Mouse (Mus musculus): ENCODE results near the gene Hist2h4. TPM values are rescaled to one million over a fixed set of nuclear protein-coding genes. Genes with fewer than 3 reads are reported as not detected.
A peak's percentile ranks its signal among the peaks of the same experiment; 100 is the strongest.
"Not testable (repeated sequence)": the region's sequence is repeated elsewhere in the genome, so short reads cannot be mapped to it uniquely, and the experiment has no call there.

Hist2h4 gene
- polyA plus RNA-seq, 1 experiment from 2014 or later = 8.7 TPM

DNA sequence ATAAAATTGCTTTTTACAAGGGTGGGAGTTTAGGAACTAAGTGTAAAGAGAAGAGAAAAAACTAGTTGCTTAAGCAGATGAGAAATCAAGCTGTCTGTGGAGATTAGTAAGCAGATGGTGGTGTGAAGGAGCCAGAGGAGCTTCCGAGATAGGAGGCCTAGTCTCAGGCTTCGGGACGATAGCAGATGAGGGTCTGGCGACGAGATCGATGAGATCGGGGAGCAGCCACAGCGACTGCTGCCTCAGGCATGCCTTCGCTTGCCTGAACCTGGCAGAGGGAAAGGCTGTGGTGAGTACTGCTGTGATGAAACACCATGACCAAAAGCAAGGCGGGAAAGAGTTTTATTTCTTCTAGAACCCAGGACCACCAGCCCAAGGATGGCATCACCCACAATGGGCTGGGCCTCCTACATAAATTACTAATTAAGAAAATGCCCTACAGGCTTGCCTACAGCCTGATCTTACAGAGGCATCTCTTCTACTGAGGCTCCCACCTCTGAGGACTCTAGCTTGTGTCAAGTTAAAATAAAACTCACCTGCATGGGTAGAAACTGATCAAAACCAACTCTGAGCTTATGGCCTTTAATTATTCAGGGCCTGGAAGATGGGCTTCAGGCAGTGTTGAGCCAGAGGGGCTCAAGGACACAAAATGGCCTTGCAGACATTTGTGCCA is 8.3 kb downstream of the Hist2h4 start:
- Histone ChIP-seq H3K27me3 (no peaks in the 10 kb centered on the region), H3K9me3 (replicated peaks) (no peaks in the 10 kb centered on the region), H3K27ac (replicated peaks) (no peak overlapping the region), H3K4me3 (replicated peaks) (no peak overlapping the region), H3K4me1 (0 out of 2 replicates have a peak, but pooled peaks cover 5% of the 10 kb centered on the region), H3K9ac (no peak overlapping the region), H3K36me3 (no peaks in the 10 kb centered on the region), H3K4me2 (replicated peaks) (no peak overlapping the region)
- 37% methylated on average over 10 of the region's 10 CpGs for WGBS
- no peak for ATAC-seq (ENCODE audit: insufficient number of reproducible peaks, low FRiP score, low TSS enrichment, low read depth)

DNA sequence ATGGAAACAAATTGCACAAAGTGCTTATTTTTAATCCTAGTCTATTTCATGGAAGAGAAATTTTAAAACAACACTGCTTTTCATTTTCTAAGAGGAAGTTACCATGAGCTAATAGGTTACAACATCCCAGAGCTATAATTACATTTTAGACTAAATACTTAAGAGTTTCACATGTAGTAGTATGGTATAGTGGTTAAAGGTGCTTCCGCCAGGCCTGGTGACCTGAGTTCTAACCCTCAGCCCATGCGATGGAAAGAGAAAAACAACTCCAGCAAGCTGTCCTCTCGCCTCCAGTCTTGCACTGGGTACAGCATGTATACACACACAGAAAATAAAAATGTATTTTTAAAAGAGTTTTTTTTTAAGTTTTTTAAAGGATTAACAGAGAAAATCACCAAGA is 11.3 kb downstream of the Hist2h4 start:
- Histone ChIP-seq H3K27me3 (no peaks in the 10 kb centered on the region), H3K9ac (no peak overlapping the region), H3K4me2 (replicated peaks) (no peak overlapping the region), H3K27ac (replicated peaks) (no peak overlapping the region), H3K4me3 (replicated peaks) (no peak overlapping the region), H3K9me3 (replicated peaks) (no peaks in the 10 kb centered on the region), H3K4me1 (peaks cover 15% of the 10 kb centered on the region; the same call in 1 of the 2 replicates), H3K36me3 (no peaks in the 10 kb centered on the region)
- no peak for ATAC-seq (ENCODE audit: insufficient number of reproducible peaks, low FRiP score, low TSS enrichment, low read depth)
- 83% methylated on average over 3 of the region's 3 CpGs for WGBS

DNA sequence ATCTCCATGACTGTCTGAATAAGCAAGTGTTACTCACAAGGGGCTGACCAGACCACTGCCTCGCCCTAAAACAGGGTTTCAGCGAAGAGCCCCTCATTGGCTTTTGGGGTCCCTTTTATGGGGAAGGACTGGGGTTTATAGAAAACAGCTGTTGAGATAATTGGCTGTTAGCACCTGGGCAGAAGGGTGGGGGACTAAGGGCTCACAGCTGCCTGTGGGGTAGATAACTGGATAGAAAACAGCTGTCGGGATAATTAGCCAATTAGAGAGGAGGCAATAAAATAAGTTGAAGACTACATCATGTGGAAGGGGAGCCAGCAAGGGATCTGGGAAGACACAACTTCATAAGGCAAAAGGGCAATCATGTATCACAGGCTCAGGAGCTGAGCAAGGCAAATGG is 12.2 kb downstream of the Hist2h4 start:
- H3K4me3 ChIP-seq (replicated peaks) = no peak overlapping the region
- H3K27me3 ChIP-seq = no peaks in the 10 kb centered on the region
- H3K4me1 ChIP-seq = peaks cover 15% of the 10 kb centered on the region; the same call in 1 of the 2 replicates
- 49% methylated on average over 3 of the region's 3 CpGs for WGBS
- ATAC-seq (ENCODE audit: insufficient number of reproducible peaks, low FRiP score, low TSS enrichment, low read depth) = no peak
- H3K36me3 ChIP-seq = no peaks in the 10 kb centered on the region
- no peaks in the 10 kb centered on the region for H3K9me3 ChIP-seq (replicated peaks)
- H3K27ac ChIP-seq (replicated peaks) = no peak overlapping the region
- H3K4me2 ChIP-seq (replicated peaks) = no peak overlapping the region
- no peak overlapping the region for H3K9ac ChIP-seq

DNA sequence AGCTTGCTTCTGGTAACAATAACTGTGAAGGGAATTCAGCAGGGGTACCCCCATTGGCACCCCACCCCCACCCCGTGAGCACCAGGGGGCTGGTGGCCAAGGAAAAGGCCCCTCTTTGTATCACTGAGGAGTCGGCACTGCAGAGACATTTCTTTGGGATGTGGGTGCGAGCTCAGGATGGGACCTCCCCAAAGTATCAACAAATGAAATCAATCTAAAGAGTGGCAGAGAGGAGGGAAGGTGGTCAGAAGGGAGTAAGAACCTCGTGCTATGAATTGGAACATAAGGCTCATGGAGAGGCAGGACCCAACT is 14.1 kb downstream of the Hist2h4 start:
- no peak overlapping the region for H3K27ac ChIP-seq (replicated peaks)
- H3K4me3 ChIP-seq (replicated peaks) = peak overlapping the region; percentile 41; the same call in 1 of the 2 replicates
- WGBS = 53% methylated on average over 4 of the region's 4 CpGs

DNA sequence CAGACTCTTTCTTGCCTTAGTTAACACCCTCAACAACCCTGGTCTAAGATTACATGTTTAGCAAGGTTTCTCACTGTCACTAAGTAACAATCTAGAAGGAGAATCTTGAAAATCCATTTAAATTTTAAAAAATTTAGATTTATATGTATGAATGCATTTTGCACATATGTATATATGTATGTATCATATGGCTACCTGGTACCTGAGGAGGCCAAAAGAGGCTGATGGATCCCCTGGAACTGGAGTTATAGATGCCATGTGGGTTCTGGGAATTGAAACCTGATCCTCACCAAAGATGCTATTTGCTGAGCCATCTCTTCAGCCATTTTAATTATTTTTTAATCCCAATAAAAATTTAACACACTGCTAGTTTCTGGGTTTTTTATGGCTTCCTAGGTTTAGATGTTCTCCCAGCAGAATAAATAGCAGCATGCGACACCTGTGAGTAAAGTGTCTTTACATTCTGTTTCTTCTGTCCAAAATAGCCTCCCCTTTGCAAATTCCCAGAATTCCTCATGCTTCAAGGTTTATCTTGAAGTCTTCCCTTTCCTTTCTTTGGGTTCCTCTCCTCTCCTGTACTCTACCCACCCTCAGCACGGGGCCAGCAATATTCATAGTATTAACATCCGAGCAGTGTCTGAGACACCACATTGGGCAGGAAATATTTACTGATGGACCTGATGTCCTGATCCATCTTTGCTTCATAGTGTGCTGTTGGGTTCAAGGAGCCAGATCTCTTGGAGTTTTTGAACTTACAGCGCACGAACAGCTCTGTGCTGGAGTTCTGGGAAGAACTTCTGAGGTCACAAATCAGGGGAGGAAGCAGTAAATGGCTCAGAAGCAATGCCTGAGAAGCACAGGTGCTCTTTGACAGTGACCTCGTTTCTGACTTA is 14.7 kb downstream of the Hist2h4 start:
- no peaks in the 10 kb centered on the region for H3K36me3 ChIP-seq
- 51% methylated on average over 6 of the region's 6 CpGs for whole genome bisulfite sequencing
- peak overlapping the region; percentile 41 for H3K4me3 ChIP-seq (replicated peaks)
- H3K27ac ChIP-seq (replicated peaks) = no peak overlapping the region
- H3K9me3 ChIP-seq (replicated peaks) = no peaks in the 10 kb centered on the region
- no peaks in the 10 kb centered on the region for H3K27me3 ChIP-seq
- H3K9ac ChIP-seq = no peak overlapping the region
- no peak for ATAC-seq (ENCODE audit: insufficient number of reproducible peaks, low FRiP score, low TSS enrichment, low read depth)
- peak overlapping the region; percentile 44 for H3K4me2 ChIP-seq (replicated peaks)
- H3K4me1 ChIP-seq = peaks cover 19% of the 10 kb centered on the region

More for the DNA sequence above, 14.1 kb downstream of the Hist2h4 start:
- Histone ChIP-seq H3K4me1 (peaks cover 17% of the 10 kb centered on the region), H3K27me3 (no peaks in the 10 kb centered on the region), H3K9me3 (replicated peaks) (no peaks in the 10 kb centered on the region), H3K36me3 (no peaks in the 10 kb centered on the region), H3K9ac (no peak overlapping the region), H3K4me2 (replicated peaks) (peak overlapping the region; percentile 44)
- no peak for ATAC-seq (ENCODE audit: insufficient number of reproducible peaks, low FRiP score, low TSS enrichment, low read depth)

DNA sequence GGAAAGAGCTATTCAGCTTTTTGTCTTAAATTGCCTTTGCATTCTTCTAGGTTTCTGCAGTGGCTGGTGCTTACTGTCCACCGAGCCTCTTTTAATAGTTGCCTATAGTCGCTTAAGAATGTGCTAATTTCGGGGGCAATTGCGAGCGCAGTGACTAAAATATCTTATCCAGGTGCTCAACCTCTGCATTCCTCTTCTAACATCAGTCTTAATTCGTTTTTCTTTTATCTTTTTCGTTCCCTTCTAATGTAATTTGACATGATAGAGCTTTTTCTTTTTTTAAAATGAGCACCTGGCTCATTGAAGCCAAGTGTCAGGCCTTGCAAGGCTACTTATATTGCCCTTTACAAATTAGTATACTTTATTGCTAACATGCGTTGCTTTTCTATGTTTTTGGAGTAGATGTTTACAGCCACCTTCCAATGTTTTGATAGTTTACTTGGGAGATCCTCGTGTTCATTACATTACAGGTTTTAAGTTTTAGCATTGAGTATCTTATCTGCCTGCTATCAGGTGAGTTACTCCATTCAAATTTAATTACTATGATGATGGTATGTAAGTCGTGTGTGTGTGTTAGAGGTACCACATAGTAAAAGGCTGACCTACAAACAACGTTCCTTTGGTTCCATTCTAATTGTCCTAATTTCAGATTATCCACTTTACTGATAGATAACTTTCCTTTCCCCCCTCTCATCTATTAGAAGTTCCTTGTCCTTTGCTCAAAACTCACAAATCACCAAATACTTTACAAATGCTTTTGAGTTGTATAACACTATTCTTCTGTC is 15.6 kb downstream of the Hist2h4 start:
- 1% methylated on average over 11 of the region's 11 CpGs for WGBS
- H3K9me3 ChIP-seq (replicated peaks) = no peaks in the 10 kb centered on the region
- ATAC-seq (ENCODE audit: insufficient number of reproducible peaks, low FRiP score, low TSS enrichment, low read depth) = no peak
- H3K27me3 ChIP-seq = no peaks in the 10 kb centered on the region
- H3K4me1 ChIP-seq = peaks cover 22% of the 10 kb centered on the region
- H3K4me3 ChIP-seq (replicated peaks) = peak overlapping the region; percentile 41
- peak overlapping the region; percentile 40 for H3K9ac ChIP-seq
- H3K27ac ChIP-seq (replicated peaks) = 0 out of 2 replicates have a peak overlapping the region, but pooled peaks have one; percentile 51
- peak overlapping the region; percentile 44 for H3K4me2 ChIP-seq (replicated peaks)
- H3K36me3 ChIP-seq = no peaks in the 10 kb centered on the region

DNA sequence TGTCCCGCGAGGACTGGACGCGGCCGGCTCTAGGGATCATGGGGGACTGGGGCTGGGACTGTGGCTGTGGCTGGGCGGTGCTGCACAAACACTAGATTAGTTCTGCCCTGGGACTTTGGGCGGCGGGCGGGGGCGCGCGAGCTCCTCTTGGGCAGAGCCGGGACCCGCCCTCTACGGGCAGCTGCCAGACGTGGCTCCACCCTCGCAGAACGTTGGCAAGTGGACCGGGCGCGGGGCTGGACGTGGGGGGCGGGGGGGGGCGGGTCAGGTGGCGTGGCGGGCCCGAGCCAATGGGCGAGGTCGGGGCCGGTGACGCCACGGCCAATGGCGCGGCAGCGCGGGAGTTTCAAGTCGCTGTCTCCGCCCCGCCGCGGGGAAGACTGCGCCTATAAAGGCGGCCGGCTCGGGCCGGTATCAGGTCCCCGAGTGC is 16.7 kb downstream of the Hist2h4 start, which contains the start of gene Hist2h3c1:
Hist2h3c1 (plus strand) TSS at position 259 of the 430 bp plus-strand sequence.
- 0% methylated on average over 5 of the region's 47 CpGs for WGBS

DNA sequence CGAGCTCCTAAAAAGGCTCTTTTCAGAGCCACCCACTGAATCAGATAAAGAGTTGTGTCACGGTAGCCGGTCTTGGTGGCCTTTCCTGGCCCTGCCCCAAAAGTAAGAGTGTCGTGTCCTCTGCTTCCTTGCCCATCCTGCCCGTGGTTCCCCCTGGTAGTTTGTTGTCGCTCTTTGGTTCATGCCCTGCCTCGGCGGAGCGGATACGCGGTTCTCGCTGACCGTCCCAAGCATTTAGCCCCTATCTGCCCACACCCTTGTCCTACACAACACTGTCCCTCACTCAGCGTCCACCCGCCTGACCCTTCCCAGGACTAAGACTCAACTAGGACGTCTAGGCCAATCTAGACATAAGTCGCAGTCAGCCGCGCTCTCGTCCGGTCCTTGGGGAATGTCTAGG is 17.1 kb downstream of the Hist2h4 start:
- H3K9ac ChIP-seq; H3K9me3 ChIP-seq (replicated peaks); ATAC-seq (ENCODE audit: insufficient number of reproducible peaks, low FRiP score, low TSS enrichment, low read depth); H3K36me3 ChIP-seq; H3K27me3 ChIP-seq: not testable (repeated sequence)
- Histone ChIP-seq H3K4me3 (replicated peaks) (peak overlapping the region; percentile 36), H3K4me1 (peaks cover 27% of the 10 kb centered on the region), H3K4me2 (replicated peaks) (0 out of 2 replicates have a peak overlapping the region, but pooled peaks have one; percentile 25), H3K27ac (replicated peaks) (peak overlapping the region; percentile 83; the same call in 1 of the 2 replicates)
- under 1% methylated on average over 11 of the region's 21 CpGs for WGBS

More for the DNA sequence above, 16.7 kb downstream of the Hist2h4 start, which contains the start of gene Hist2h3c1:
- not testable (repeated sequence) for H3K36me3 ChIP-seq; H3K9me3 ChIP-seq (replicated peaks); H3K27me3 ChIP-seq
- H3K4me3 ChIP-seq (replicated peaks) = peak within 1 kb of the TSS; percentile 41
- H3K4me2 ChIP-seq (replicated peaks) = peak within 1 kb of the TSS; percentile 44
- peaks cover 25% of the 10 kb centered on the region for H3K4me1 ChIP-seq
- ATAC-seq (ENCODE audit: insufficient number of reproducible peaks, low FRiP score, low TSS enrichment, low read depth) = peak; percentile 94
- H3K9ac ChIP-seq = peak within 1 kb of the TSS; percentile 40
- H3K27ac ChIP-seq (replicated peaks) = peak within 1 kb of the TSS; percentile 83; the same call in 1 of the 2 replicates

DNA sequence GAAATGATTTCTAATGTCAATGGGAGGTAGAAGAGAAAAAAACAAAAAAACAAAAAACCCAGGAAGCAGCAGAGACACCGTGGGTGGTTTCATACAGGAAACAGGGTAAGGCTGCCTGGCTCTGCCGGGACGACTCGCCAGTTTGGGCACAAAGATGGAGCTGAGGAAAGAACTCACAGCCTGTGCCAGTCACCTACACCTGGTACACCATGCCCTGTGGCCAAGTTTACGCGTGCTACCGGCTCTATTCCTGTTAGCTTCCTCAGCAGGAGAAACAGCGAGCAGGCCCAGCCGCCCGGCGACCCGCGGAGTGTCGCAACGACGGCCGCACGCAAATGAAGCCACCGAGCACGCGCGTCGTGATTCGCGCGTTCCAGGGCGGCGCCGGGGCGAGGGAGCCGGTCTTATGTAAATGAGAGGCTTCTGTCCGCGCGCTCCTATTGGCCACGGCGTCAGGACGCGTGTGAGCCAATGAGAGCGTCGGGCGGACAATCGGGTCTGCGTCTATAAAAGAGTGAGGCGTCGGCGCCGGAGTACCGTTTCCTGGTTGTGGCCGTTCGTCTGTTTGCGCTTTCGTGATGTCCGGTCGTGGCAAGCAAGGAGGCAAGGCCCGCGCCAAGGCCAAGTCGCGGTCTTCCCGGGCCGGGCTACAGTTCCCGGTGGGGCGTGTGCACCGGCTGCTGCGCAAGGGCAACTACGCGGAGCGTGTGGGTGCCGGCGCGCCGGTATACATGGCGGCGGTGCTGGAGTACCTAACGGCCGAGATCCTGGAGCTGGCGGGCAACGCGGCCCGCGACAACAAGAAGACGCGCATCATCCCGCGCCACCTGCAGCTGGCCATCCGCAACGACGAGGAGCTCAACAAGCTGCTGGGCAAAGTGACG is 17.9 kb downstream of the Hist2h4 start, which contains the start of gene Hist2h2aa1:
Hist2h2aa1 (plus strand) TSS at position 495 of the 884 bp plus-strand sequence.
- Histone ChIP-seq H3K4me3 (replicated peaks) (peak within 1 kb of the TSS; percentile 54), H3K27ac (replicated peaks) (peak within 1 kb of the TSS; percentile 99), H3K9ac (peak within 1 kb of the TSS; percentile 64), H3K4me2 (replicated peaks) (peak within 1 kb of the TSS; percentile 60), H3K4me1 (peaks cover 31% of the 10 kb centered on the region)
- H3K9me3 ChIP-seq (replicated peaks); H3K36me3 ChIP-seq; H3K27me3 ChIP-seq: not testable (repeated sequence)
- WGBS = 0% methylated on average over 21 of the region's 88 CpGs
- peak; percentile 88 for ATAC-seq (ENCODE audit: insufficient number of reproducible peaks, low FRiP score, low TSS enrichment, low read depth)

DNA sequence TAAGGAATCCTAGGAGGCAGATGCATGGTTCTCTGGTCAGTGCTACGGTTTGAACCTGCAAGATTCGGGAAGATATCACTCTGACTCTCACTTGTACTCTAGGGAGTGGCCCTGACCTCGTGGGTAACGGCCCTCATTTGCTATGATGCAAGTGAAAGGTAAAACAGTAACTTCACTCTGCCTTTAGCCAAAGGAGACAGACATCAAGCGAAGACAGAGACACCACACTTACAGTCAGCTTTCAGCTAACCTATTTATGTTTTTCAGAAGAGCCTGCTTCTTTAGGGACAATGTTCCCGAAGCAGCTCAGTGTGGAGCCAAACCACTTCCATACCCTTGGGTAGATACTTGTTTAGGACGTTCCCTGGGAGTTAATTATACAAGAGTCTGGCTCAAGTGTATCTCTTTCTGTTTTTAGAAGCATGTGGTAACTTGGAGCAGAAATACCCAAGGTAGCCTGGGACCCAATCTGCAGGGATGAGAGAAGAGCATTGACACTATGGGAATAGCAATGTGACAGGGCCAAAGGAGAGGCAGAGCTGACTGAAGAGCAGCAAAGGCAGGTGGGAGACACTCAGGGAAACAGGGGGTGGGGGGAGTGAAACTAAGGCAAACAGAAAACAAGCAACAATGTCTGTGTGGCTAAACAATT is 19.1 kb downstream of the Hist2h4 start:
- Histone ChIP-seq H3K27ac (replicated peaks) (peak overlapping the region; percentile 99), H3K4me1 (peaks cover 30% of the 10 kb centered on the region), H3K9me3 (replicated peaks) (no peaks in the 10 kb centered on the region), H3K27me3 (no peaks in the 10 kb centered on the region), H3K4me3 (replicated peaks) (peak overlapping the region; percentile 54), H3K4me2 (replicated peaks) (peak overlapping the region; percentile 60), H3K36me3 (no peaks in the 10 kb centered on the region), H3K9ac (0 out of 2 replicates have a peak overlapping the region, but pooled peaks have one; percentile 64)
- no peak for ATAC-seq (ENCODE audit: insufficient number of reproducible peaks, low FRiP score, low TSS enrichment, low read depth)
- WGBS = 75% methylated on average over 7 of the region's 7 CpGs
